Mouse (Mus musculus): ENCODE data around the gene Gif. TPM values are rescaled to one million over a fixed set of nuclear protein-coding genes. Genes with fewer than 3 reads are reported as not detected.

The Gif gene
- not detected in 2 replicates for polyA plus RNA-seq (2016; fragmentation: Nextera tagmentation; extraction: Ambion mirVana)

- no peak for DNase-seq (ENCODE audit: low spot score)
- H3K36me3 ChIP-seq: no peaks in the 10 kb centered on the region
- no peak within 1 kb of the TSS for H3K4me3 ChIP-seq
- WGBS: 84% methylated on average over 2 of the region's 2 CpGs
- H3K9me3 ChIP-seq: no peaks in the 10 kb centered on the region
- H3K4me1 ChIP-seq (replicated peaks): no peaks in the 10 kb centered on the region
- no peak within 1 kb of the TSS for H3K27ac ChIP-seq
- no peaks in the 10 kb centered on the region for H3K27me3 ChIP-seq (ENCODE audit: insufficient read depth, poor library complexity, severe bottlenecking)
Measured at GRCm38 (mm10) chr19:11747298-11747697, at the start of gene Gif. Gif (plus strand) TSS chr19:11747554.

GRCm38 (mm10) chr19:11698342-11698741, 49.0 kb upstream of the Gif start:
- WGBS: 90% methylated on average over 6 of the region's 6 CpGs

GRCm38 (mm10) chr19:11712451-11712850, 34.9 kb upstream of the Gif start:
- 88% methylated on average over 4 of the region's 4 CpGs for WGBS

More at GRCm38 (mm10) chr19:11698342-11698741, 49.0 kb upstream of the Gif start:
- H3K4me3 ChIP-seq: no peak overlapping the region
- no peaks in the 10 kb centered on the region for H3K27me3 ChIP-seq (ENCODE audit: insufficient read depth, poor library complexity, severe bottlenecking)
- H3K36me3 ChIP-seq: no peaks in the 10 kb centered on the region
- no peaks in the 10 kb centered on the region for H3K9me3 ChIP-seq
- DNase-seq (ENCODE audit: low spot score): no peak
- H3K4me1 ChIP-seq (replicated peaks): no peaks in the 10 kb centered on the region
- H3K27ac ChIP-seq: no peak overlapping the region

GRCm38 (mm10) chr19:11720071-11720470, 27.3 kb upstream of the Gif start:
- no peak for DNase-seq (ENCODE audit: low spot score)
- no peak overlapping the region for H3K27ac ChIP-seq
- no peaks in the 10 kb centered on the region for H3K4me1 ChIP-seq (replicated peaks)
- no peak overlapping the region for H3K4me3 ChIP-seq
- 90% methylated on average over 3 of the region's 3 CpGs for WGBS
- no peaks in the 10 kb centered on the region for H3K27me3 ChIP-seq (ENCODE audit: insufficient read depth, poor library complexity, severe bottlenecking)
- H3K36me3 ChIP-seq: no peaks in the 10 kb centered on the region
- H3K9me3 ChIP-seq: no peaks in the 10 kb centered on the region

More at GRCm38 (mm10) chr19:11712451-11712850, 34.9 kb upstream of the Gif start:
- no peaks in the 10 kb centered on the region for H3K36me3 ChIP-seq
- H3K27ac ChIP-seq: no peak overlapping the region
- H3K4me3 ChIP-seq: no peak overlapping the region
- H3K4me1 ChIP-seq (replicated peaks): no peaks in the 10 kb centered on the region
- no peak for DNase-seq (ENCODE audit: low spot score)
- no peaks in the 10 kb centered on the region for H3K9me3 ChIP-seq
- H3K27me3 ChIP-seq (ENCODE audit: insufficient read depth, poor library complexity, severe bottlenecking): no peaks in the 10 kb centered on the region

GRCm38 (mm10) chr19:11723870-11724269, 23.5 kb upstream of the Gif start:
- DNase-seq (ENCODE audit: low spot score): no peak
- H3K4me3 ChIP-seq: no peak overlapping the region
- 92% methylated on average over 2 of the region's 2 CpGs for WGBS
- no peaks in the 10 kb centered on the region for H3K27me3 ChIP-seq (ENCODE audit: insufficient read depth, poor library complexity, severe bottlenecking)
- no peaks in the 10 kb centered on the region for H3K4me1 ChIP-seq (replicated peaks)
- H3K9me3 ChIP-seq: no peaks in the 10 kb centered on the region
- H3K36me3 ChIP-seq: no peaks in the 10 kb centered on the region
- no peak overlapping the region for H3K27ac ChIP-seq

GRCm38 (mm10) chr19:11724275-11724674, 23.1 kb upstream of the Gif start:
- Histone ChIP-seq H3K36me3 (no peaks in the 10 kb centered on the region), H3K4me3 (no peak overlapping the region), H3K27ac (no peak overlapping the region), H3K27me3 (ENCODE audit: insufficient read depth, poor library complexity, severe bottlenecking) (no peaks in the 10 kb centered on the region), H3K4me1 (replicated peaks) (no peaks in the 10 kb centered on the region), H3K9me3 (no peaks in the 10 kb centered on the region)
- 88% methylated on average over 6 of the region's 6 CpGs for WGBS
- no peak for DNase-seq (ENCODE audit: low spot score)

GRCm38 (mm10) chr19:11725915-11726314, 21.4 kb upstream of the Gif start:
- Histone ChIP-seq H3K9me3 (no peaks in the 10 kb centered on the region), H3K36me3 (no peaks in the 10 kb centered on the region), H3K27me3 (ENCODE audit: insufficient read depth, poor library complexity, severe bottlenecking) (no peaks in the 10 kb centered on the region), H3K4me1 (replicated peaks) (no peaks in the 10 kb centered on the region), H3K4me3 (no peak overlapping the region), H3K27ac (no peak overlapping the region)
- WGBS: 90% methylated on average over 2 of the region's 2 CpGs
- DNase-seq (ENCODE audit: low spot score): no peak

- no peak for DNase-seq (ENCODE audit: low spot score)
- 90% methylated on average over 5 of the region's 5 CpGs for WGBS
- no peaks in the 10 kb centered on the region for H3K36me3 ChIP-seq
Measured at GRCm38 (mm10) chr19:11727304-11727703, 20.1 kb upstream of the Gif start.

GRCm38 (mm10) chr19:11730278-11730677, 17.1 kb upstream of the Gif start:
- no peak for DNase-seq (ENCODE audit: low spot score)
- Histone ChIP-seq H3K4me1 (replicated peaks) (no peaks in the 10 kb centered on the region), H3K27me3 (ENCODE audit: insufficient read depth, poor library complexity, severe bottlenecking) (no peaks in the 10 kb centered on the region), H3K36me3 (no peaks in the 10 kb centered on the region), H3K4me3 (no peak overlapping the region), H3K9me3 (no peaks in the 10 kb centered on the region), H3K27ac (no peak overlapping the region)
- 80% methylated on average over 1 of the region's 1 CpGs for WGBS

More at GRCm38 (mm10) chr19:11727304-11727703, 20.1 kb upstream of the Gif start:
- no peaks in the 10 kb centered on the region for H3K27me3 ChIP-seq (ENCODE audit: insufficient read depth, poor library complexity, severe bottlenecking)
- H3K4me1 ChIP-seq (replicated peaks): no peaks in the 10 kb centered on the region
- no peak overlapping the region for H3K4me3 ChIP-seq
- H3K27ac ChIP-seq: no peak overlapping the region
- H3K9me3 ChIP-seq: no peaks in the 10 kb centered on the region

GRCm38 (mm10) chr19:11736455-11736854, 10.9 kb upstream of the Gif start:
- no peak for DNase-seq (ENCODE audit: low spot score)
- H3K4me1 ChIP-seq (replicated peaks): no peaks in the 10 kb centered on the region
- no peaks in the 10 kb centered on the region for H3K27me3 ChIP-seq (ENCODE audit: insufficient read depth, poor library complexity, severe bottlenecking)
- H3K27ac ChIP-seq: no peak overlapping the region
- H3K36me3 ChIP-seq: no peaks in the 10 kb centered on the region
- no peak overlapping the region for H3K4me3 ChIP-seq
- no peaks in the 10 kb centered on the region for H3K9me3 ChIP-seq
- WGBS: 55% methylated on average over 1 of the region's 1 CpGs

- Histone ChIP-seq H3K9me3 (no peaks in the 10 kb centered on the region), H3K27ac (no peak overlapping the region), H3K4me3 (no peak overlapping the region), H3K27me3 (ENCODE audit: insufficient read depth, poor library complexity, severe bottlenecking) (no peaks in the 10 kb centered on the region), H3K4me1 (replicated peaks) (no peaks in the 10 kb centered on the region), H3K36me3 (no peaks in the 10 kb centered on the region)
- no peak for DNase-seq (ENCODE audit: low spot score)
Measured at GRCm38 (mm10) chr19:11745680-11746079, 1.7 kb upstream of the Gif start.

- Histone ChIP-seq H3K4me3 (no peak overlapping the region), H3K27ac (no peak overlapping the region), H3K27me3 (ENCODE audit: insufficient read depth, poor library complexity, severe bottlenecking) (no peaks in the 10 kb centered on the region), H3K9me3 (no peaks in the 10 kb centered on the region), H3K36me3 (no peaks in the 10 kb centered on the region), H3K4me1 (replicated peaks) (no peaks in the 10 kb centered on the region)
- DNase-seq (ENCODE audit: low spot score): no peak
- 87% methylated on average over 3 of the region's 3 CpGs for WGBS
Measured at GRCm38 (mm10) chr19:11765059-11765458, 17.7 kb downstream of the Gif start.

GRCm38 (mm10) chr19:11766413-11766812, 19.1 kb downstream of the Gif start:
- H3K27me3 ChIP-seq (ENCODE audit: insufficient read depth, poor library complexity, severe bottlenecking): no peaks in the 10 kb centered on the region
- no peak overlapping the region for H3K27ac ChIP-seq
- peaks cover 7% of the 10 kb centered on the region for H3K4me1 ChIP-seq (replicated peaks)
- H3K4me3 ChIP-seq: no peak overlapping the region
- no peaks in the 10 kb centered on the region for H3K36me3 ChIP-seq
- 71% methylated on average over 4 of the region's 4 CpGs for WGBS
- H3K9me3 ChIP-seq: no peaks in the 10 kb centered on the region
- no peak for DNase-seq (ENCODE audit: low spot score)

GRCm38 (mm10) chr19:11768163-11768562, 20.8 kb downstream of the Gif start:
- no peaks in the 10 kb centered on the region for H3K9me3 ChIP-seq
- H3K27ac ChIP-seq: no peak overlapping the region
- peak; percentile 27 for DNase-seq (ENCODE audit: low spot score)
- peaks cover 8% of the 10 kb centered on the region for H3K4me1 ChIP-seq (replicated peaks)
- no peaks in the 10 kb centered on the region for H3K27me3 ChIP-seq (ENCODE audit: insufficient read depth, poor library complexity, severe bottlenecking)
- 11% methylated on average over 3 of the region's 3 CpGs for WGBS
- peaks cover 12% of the 10 kb centered on the region for H3K36me3 ChIP-seq
- H3K4me3 ChIP-seq: no peak overlapping the region
